Mouse (Mus musculus) bone marrow macrophage, adult 2 months (primary cell): ENCODE results near the gene Chst11.

Experiments used
- CTCF ChIP-seq: IDR thresholded peaks from 2 replicates; pipeline ENCODE4 v1.5.1; 2012; ENCODE audit warnings: low read depth, mild to moderate bottlenecking, low read length, moderate library complexity
- POLR2A ChIP-seq: IDR thresholded peaks from 2 replicates; pipeline ENCODE4 v1.6.1; 2012; ENCODE audit warnings: mild to moderate bottlenecking, low read depth, low read length, borderline replicate concordance

- TF ChIP-seq CTCF (no peak), POLR2A (no peak)
Observed at GRCm38 (mm10) chr10:82982286-82982685, 3.0 kb upstream of the Chst11 start.
